Mouse (Mus musculus): Measurements from ENCODE around the gene Zfx. TPM values are rescaled to one million over a fixed set of nuclear protein-coding genes. Genes with fewer than 3 reads are reported as not detected.

Zfx gene
- polyA plus RNA-seq, 1 experiment from 2014 or later = 24.7 TPM

DNA sequence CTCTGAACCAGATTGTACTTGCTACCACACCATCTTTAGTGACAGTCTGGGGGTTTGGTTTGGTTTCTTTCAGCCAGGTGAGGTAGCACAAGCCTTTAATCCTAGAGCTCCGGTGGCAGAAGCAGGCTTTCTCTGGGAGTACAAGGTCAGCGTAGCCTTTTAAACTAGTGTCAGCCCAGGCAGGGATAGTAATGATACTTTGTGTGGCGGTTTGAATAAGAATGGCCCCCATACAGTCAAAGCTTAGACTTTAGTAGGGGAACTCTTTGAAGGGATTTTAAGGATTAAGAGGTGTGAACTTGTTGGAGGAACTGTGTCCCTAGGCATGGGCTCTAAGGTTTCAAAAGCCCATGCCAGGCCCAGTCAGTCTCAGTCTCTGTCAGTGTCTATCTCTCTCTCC is 10.0 kb upstream of the Zfx start:
- Histone ChIP-seq H3K9ac (ENCODE audit: low read length) (no peak overlapping the region), H3K9me3 (ENCODE audit: control insufficient read depth, low read length) (no peaks in the 10 kb centered on the region), H3K27me3 (ENCODE audit: control insufficient read depth, insufficient read depth, low read length) (peaks cover 9% of the 10 kb centered on the region; the same call in 1 of the 2 replicates), H3K4me3 (ENCODE audit: low read depth, low read length) (no peak overlapping the region), H3K27ac (ENCODE audit: low read depth, low read length) (no peak overlapping the region), H3K4me2 (ENCODE audit: low read depth) (no peak overlapping the region), H3K4me1 (ENCODE audit: control insufficient read depth, insufficient read depth, low read length) (no peaks in the 10 kb centered on the region), H3K36me3 (ENCODE audit: control insufficient read depth, insufficient read depth, low read length) (no peaks in the 10 kb centered on the region)
- no peak for DNase-seq (ENCODE audit: low spot score)
- WGBS = 61% methylated on average over 3 of the region's 3 CpGs
- ATAC-seq (ENCODE audit: insufficient read depth, low FRiP score, low TSS enrichment) = no peak

DNA sequence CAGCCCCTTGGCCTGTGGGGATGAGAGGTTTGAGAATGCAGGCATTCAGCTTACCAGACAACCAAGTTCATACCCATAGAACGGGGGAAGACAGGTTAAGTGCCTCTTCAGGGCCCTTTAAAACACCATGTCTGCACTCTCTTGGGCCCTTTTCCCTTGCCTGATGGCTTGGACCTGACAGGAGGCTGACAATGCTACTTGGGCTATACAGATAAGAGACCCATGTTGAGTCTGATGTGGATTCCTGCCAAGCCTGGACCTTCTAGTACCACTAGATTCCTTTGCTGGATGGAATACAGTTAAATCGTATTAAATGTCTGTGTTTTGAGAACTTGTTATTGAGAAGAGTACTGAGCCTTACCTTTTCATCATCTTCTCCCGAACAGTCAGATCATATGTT is 8.7 kb upstream of the Zfx start:
- Histone ChIP-seq H3K9me3 (ENCODE audit: control insufficient read depth, low read length) (no peaks in the 10 kb centered on the region), H3K9ac (ENCODE audit: low read length) (no peak overlapping the region), H3K4me3 (ENCODE audit: low read depth, low read length) (no peak overlapping the region), H3K4me1 (ENCODE audit: control insufficient read depth, insufficient read depth, low read length) (no peaks in the 10 kb centered on the region), H3K27me3 (ENCODE audit: control insufficient read depth, insufficient read depth, low read length) (peaks cover 9% of the 10 kb centered on the region; the same call in 1 of the 2 replicates), H3K27ac (ENCODE audit: low read depth, low read length) (no peak overlapping the region), H3K4me2 (ENCODE audit: low read depth) (no peak overlapping the region), H3K36me3 (ENCODE audit: control insufficient read depth, insufficient read depth, low read length) (no peaks in the 10 kb centered on the region)
- WGBS = 76% methylated on average over 3 of the region's 3 CpGs
- no peak for DNase-seq (ENCODE audit: low spot score)
- ATAC-seq (ENCODE audit: insufficient read depth, low FRiP score, low TSS enrichment) = no peak

DNA sequence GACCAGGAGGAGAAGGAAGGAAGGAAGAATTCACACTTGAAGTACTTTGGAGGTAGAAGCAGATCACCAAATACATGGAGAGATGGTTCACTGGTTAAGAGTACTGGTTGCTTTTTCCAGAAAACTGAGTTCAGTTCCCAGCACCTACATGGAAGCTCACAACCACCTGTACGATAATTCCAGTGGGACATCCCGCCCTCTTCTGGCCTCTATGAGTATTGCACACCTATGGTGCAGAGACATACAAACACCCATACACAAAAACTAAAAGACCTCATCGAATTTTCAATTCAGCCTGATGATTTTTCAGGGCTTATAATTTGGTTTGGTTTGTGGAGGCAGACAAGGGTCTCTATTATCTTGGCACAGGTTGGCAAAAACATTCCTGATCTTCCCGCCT is 6.2 kb upstream of the Zfx start:
- WGBS = 73% methylated on average over 4 of the region's 4 CpGs
- no peak overlapping the region for H3K27ac ChIP-seq (ENCODE audit: low read depth, low read length)
- H3K36me3 ChIP-seq (ENCODE audit: control insufficient read depth, insufficient read depth, low read length) = no peaks in the 10 kb centered on the region

DNA sequence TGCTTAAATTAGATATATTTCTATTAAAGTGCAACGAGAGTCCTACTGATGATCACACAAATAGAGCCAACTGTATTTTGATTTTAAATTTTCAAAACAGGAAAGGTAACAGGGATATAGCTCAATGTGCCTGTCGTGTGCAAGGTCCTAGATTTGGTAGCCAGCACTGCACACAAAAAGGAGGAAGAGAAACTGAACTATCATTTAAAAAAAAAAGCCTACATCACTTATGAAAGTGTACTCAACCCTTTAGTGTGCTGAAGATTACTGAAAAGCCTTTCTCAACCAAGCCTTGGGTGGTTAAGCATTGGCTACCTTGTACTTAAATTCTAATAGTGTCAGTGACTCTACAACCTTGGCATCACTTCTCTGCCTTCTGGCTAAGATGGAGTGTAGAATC is 2.4 kb upstream of the Zfx start:
- DNase-seq (ENCODE audit: low spot score) (no peak), ATAC-seq (ENCODE audit: insufficient read depth, low FRiP score, low TSS enrichment) (no peak)
- no peak overlapping the region for H3K27ac ChIP-seq (ENCODE audit: low read depth, low read length)
- H3K9ac ChIP-seq (ENCODE audit: low read length) = no peak overlapping the region
- 83% methylated on average over 2 of the region's 2 CpGs for WGBS
- no peaks in the 10 kb centered on the region for H3K9me3 ChIP-seq (ENCODE audit: control insufficient read depth, low read length)
- H3K4me3 ChIP-seq (ENCODE audit: low read depth, low read length) = no peak overlapping the region
- no peaks in the 10 kb centered on the region for H3K4me1 ChIP-seq (ENCODE audit: control insufficient read depth, insufficient read depth, low read length)
- H3K36me3 ChIP-seq (ENCODE audit: control insufficient read depth, insufficient read depth, low read length) = no peaks in the 10 kb centered on the region
- no peak overlapping the region for H3K4me2 ChIP-seq (ENCODE audit: low read depth)
- peaks cover 11% of the 10 kb centered on the region for H3K27me3 ChIP-seq (ENCODE audit: control insufficient read depth, insufficient read depth, low read length)

More for the DNA sequence above, 6.2 kb upstream of the Zfx start:
- Histone ChIP-seq H3K9ac (ENCODE audit: low read length) (no peak overlapping the region), H3K9me3 (ENCODE audit: control insufficient read depth, low read length) (no peaks in the 10 kb centered on the region), H3K4me2 (ENCODE audit: low read depth) (no peak overlapping the region), H3K27me3 (ENCODE audit: control insufficient read depth, insufficient read depth, low read length) (peaks cover 12% of the 10 kb centered on the region; the same call in 1 of the 2 replicates), H3K4me3 (ENCODE audit: low read depth, low read length) (no peak overlapping the region), H3K4me1 (ENCODE audit: control insufficient read depth, insufficient read depth, low read length) (no peaks in the 10 kb centered on the region)
- ATAC-seq (ENCODE audit: insufficient read depth, low FRiP score, low TSS enrichment) (no peak), DNase-seq (ENCODE audit: low spot score) (no peak)

DNA sequence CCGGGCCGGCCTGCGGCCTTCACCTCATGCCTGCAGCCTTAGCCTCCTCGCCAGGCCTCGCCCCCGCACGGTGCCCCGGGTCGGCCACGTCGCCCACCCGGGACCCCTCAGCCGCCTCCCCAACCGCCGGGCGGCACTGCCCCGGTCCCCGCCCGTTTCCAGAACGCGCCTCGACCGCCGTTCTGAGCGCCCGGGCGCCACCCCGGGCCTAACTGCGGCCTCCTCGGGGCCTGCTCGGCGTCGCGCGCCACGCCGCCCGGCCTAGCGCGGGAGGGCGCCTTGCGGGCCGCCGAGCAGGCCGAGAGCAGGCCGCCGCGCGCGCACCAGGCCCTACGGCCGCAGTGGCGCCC is 818 bp downstream of the Zfx start:
- peak overlapping the region; percentile 97 for H3K9ac ChIP-seq (ENCODE audit: low read length)
- DNase-seq (ENCODE audit: low spot score) = no peak
- peak; percentile 74 for ATAC-seq (ENCODE audit: insufficient read depth, low FRiP score, low TSS enrichment)
- H3K4me2 ChIP-seq (ENCODE audit: low read depth) = peak overlapping the region; percentile 40
- H3K27me3 ChIP-seq (ENCODE audit: control insufficient read depth, insufficient read depth, low read length) = peaks cover 11% of the 10 kb centered on the region
- H3K4me3 ChIP-seq (ENCODE audit: low read depth, low read length) = peak overlapping the region; percentile 60
- H3K4me1 ChIP-seq (ENCODE audit: control insufficient read depth, insufficient read depth, low read length) = no peaks in the 10 kb centered on the region
- peak overlapping the region; percentile 100 for H3K27ac ChIP-seq (ENCODE audit: low read depth, low read length)
- no peaks in the 10 kb centered on the region for H3K36me3 ChIP-seq (ENCODE audit: control insufficient read depth, insufficient read depth, low read length)
- H3K9me3 ChIP-seq (ENCODE audit: control insufficient read depth, low read length) = no peaks in the 10 kb centered on the region
- WGBS = 11% methylated on average over 40 of the region's 53 CpGs

DNA sequence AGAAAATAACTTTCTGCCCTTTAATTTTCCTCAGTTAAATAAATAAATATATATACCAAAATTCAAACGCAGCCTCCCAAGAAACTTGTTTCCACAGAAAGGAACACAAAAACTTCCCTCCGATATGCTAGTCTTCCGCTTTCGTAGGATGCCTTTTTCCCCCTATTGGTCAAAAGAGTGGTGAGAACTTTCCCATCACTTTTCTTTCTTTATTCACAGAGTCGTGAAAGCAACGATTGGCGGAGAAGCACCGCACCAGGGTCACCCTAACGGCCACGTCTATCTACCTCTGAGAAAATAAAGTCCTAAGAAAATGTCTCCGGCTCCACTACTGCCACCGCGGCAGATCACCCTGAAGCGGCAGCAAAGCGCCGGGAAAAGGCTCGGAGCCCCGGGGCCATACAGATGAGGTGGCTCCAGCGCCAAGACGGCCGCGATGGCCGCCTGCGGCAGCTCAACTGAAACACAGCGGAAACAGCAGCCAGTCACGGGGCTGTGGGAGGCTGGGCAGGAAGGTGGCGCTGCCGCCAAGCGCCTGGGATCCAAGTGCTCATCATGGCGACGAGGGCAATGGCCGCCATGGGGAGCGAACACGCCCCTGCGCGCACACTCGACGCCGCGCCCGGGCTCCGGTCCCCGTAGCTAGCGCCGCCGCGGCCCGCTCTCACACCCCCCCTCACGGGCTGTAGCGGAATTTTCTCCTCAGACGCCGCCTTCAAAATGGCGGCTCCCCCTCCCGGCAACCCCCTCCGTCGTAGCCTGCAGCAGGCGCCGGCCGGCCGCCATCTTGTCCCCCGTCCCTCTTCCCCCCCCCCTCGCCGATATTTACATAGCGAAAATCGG is 1.4 kb downstream of the Zfx start:
- H3K27me3 ChIP-seq (ENCODE audit: control insufficient read depth, insufficient read depth, low read length) = peaks cover 11% of the 10 kb centered on the region
- H3K4me1 ChIP-seq (ENCODE audit: control insufficient read depth, insufficient read depth, low read length) = no peaks in the 10 kb centered on the region
- ATAC-seq (ENCODE audit: insufficient read depth, low FRiP score, low TSS enrichment) (peak; percentile 82), DNase-seq (ENCODE audit: low spot score) (peak; percentile 89)
- H3K27ac ChIP-seq (ENCODE audit: low read depth, low read length) = peak overlapping the region; percentile 100
- WGBS = 17% methylated on average over 40 of the region's 65 CpGs
- H3K9ac ChIP-seq (ENCODE audit: low read length) = peak overlapping the region; percentile 97
- H3K4me3 ChIP-seq (ENCODE audit: low read depth, low read length) = peak overlapping the region; percentile 60
- no peaks in the 10 kb centered on the region for H3K36me3 ChIP-seq (ENCODE audit: control insufficient read depth, insufficient read depth, low read length)
- no peaks in the 10 kb centered on the region for H3K9me3 ChIP-seq (ENCODE audit: control insufficient read depth, low read length)
- H3K4me2 ChIP-seq (ENCODE audit: low read depth) = peak overlapping the region; percentile 55

DNA sequence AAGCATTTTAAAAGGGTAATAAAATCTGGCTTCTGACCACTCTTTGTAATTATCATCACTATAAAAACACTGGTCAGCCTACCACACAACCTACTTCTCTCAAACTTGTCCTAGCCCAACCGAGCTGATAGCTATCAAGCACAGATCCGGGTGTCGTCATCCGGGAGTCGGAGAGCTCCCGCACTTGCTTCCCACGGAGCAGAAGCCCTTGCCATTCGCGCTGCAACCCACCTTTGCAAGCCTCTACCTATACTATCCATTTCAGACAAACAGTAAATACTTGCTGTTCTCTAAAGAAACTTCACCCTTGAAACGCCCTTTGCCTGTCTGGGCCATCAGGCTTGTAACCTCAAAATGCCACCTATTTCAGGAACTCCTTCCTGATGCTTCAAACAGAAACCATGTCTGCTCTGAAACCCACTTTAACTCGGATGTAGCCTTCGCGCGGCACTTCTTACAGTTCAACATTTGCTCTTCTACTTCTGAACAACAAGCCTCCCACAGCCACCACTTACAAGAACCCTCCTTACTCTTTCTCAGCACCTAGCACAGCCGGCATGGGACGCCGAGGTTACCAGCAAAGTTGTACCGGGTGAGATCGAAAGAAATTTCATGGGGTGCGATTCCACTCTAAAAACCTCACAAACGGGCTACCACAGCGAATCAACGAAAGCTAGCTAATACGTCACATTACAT is 2.2 kb downstream of the Zfx start:
- DNase-seq (ENCODE audit: low spot score) (no peak), ATAC-seq (ENCODE audit: insufficient read depth, low FRiP score, low TSS enrichment) (no peak)
- H3K36me3 ChIP-seq (ENCODE audit: control insufficient read depth, insufficient read depth, low read length) = no peaks in the 10 kb centered on the region
- H3K4me1 ChIP-seq (ENCODE audit: control insufficient read depth, insufficient read depth, low read length) = no peaks in the 10 kb centered on the region
- H3K4me3 ChIP-seq (ENCODE audit: low read depth, low read length) = peak overlapping the region; percentile 60
- peak overlapping the region; percentile 55 for H3K4me2 ChIP-seq (ENCODE audit: low read depth)
- H3K9me3 ChIP-seq (ENCODE audit: control insufficient read depth, low read length) = no peaks in the 10 kb centered on the region
- WGBS = 16% methylated on average over 24 of the region's 24 CpGs
- no peak overlapping the region for H3K27ac ChIP-seq (ENCODE audit: low read depth, low read length)
- peak overlapping the region; percentile 42 for H3K9ac ChIP-seq (ENCODE audit: low read length)
- H3K27me3 ChIP-seq (ENCODE audit: control insufficient read depth, insufficient read depth, low read length) = peaks cover 11% of the 10 kb centered on the region

DNA sequence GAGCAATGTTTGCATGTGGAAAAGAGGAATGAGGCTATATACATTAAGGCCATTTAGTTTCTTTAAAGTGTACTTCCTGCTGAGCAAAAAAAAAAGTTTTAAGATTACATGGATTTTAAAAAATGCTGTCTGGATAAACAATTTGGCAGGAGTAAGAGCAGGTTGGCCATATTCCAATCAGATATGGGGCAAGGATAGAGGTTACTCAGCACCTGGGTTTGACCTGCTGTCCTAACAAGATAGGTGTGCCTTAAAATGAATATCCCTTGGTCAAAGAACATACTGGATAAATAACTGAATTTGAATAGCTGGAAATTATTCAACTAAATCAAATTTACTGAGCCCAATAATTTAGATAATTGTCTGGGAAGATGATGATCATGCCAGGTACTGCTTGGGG is 5.2 kb downstream of the Zfx start:
- Histone ChIP-seq H3K27me3 (ENCODE audit: control insufficient read depth, insufficient read depth, low read length) (peaks cover 5% of the 10 kb centered on the region), H3K9ac (ENCODE audit: low read length) (no peak overlapping the region), H3K9me3 (ENCODE audit: control insufficient read depth, low read length) (no peaks in the 10 kb centered on the region), H3K27ac (ENCODE audit: low read depth, low read length) (no peak overlapping the region), H3K4me2 (ENCODE audit: low read depth) (no peak overlapping the region), H3K36me3 (ENCODE audit: control insufficient read depth, insufficient read depth, low read length) (no peaks in the 10 kb centered on the region), H3K4me1 (ENCODE audit: control insufficient read depth, insufficient read depth, low read length) (no peaks in the 10 kb centered on the region), H3K4me3 (ENCODE audit: low read depth, low read length) (no peak overlapping the region)
- ATAC-seq (ENCODE audit: insufficient read depth, low FRiP score, low TSS enrichment) (no peak), DNase-seq (ENCODE audit: low spot score) (no peak)

DNA sequence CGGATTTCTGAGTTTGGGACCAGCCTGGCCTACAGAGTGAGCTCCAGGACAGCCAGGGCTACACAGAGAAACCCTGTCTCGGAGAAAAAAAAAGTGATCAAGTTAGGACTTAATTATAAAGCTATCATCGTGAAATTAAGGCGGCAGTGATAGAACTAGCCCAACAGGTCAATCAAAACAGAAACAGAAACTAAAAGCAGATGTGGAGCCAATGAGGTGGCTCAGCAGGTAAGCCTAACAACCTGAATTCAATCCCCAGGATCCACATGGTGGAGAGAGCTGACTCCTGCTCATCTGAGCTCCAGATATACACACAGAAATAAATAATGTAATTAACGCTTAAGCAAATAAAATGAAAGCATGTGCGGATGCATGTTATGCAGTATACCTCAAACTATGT is 7.6 kb downstream of the Zfx start:
- Histone ChIP-seq H3K9me3 (ENCODE audit: control insufficient read depth, low read length) (no peaks in the 10 kb centered on the region), H3K27me3 (ENCODE audit: control insufficient read depth, insufficient read depth, low read length) (no peaks in the 10 kb centered on the region), H3K4me3 (ENCODE audit: low read depth, low read length) (no peak overlapping the region), H3K36me3 (ENCODE audit: control insufficient read depth, insufficient read depth, low read length) (no peaks in the 10 kb centered on the region), H3K27ac (ENCODE audit: low read depth, low read length) (no peak overlapping the region), H3K4me2 (ENCODE audit: low read depth) (no peak overlapping the region), H3K9ac (ENCODE audit: low read length) (no peak overlapping the region), H3K4me1 (ENCODE audit: control insufficient read depth, insufficient read depth, low read length) (no peaks in the 10 kb centered on the region)
- DNase-seq (ENCODE audit: low spot score) (no peak), ATAC-seq (ENCODE audit: insufficient read depth, low FRiP score, low TSS enrichment) (no peak)
- WGBS = 88% methylated on average over 6 of the region's 6 CpGs

All from neural tube, embryonic 11.5 days (tissue).